Mouse (Mus musculus): ENCODE measurements around the gene Mrpl27.
"Not testable (repeated sequence)": the region's sequence is repeated elsewhere in the genome, so short reads cannot be mapped to it uniquely, and the experiment has no call there.

Mrpl27 gene

GRCm38 (mm10) chr11:94653663-94654436 lies at the start of gene Mrpl27, which contains the start of gene Eme1:
Gene Mrpl27 (plus strand): TSS chr11:94653767.
Gene Eme1 (minus strand): TSS chr11:94653964.
- peak; percentile 74 to 92 for DNase-seq (ENCODE audit: low spot score in 2 of 2)

DNA sequence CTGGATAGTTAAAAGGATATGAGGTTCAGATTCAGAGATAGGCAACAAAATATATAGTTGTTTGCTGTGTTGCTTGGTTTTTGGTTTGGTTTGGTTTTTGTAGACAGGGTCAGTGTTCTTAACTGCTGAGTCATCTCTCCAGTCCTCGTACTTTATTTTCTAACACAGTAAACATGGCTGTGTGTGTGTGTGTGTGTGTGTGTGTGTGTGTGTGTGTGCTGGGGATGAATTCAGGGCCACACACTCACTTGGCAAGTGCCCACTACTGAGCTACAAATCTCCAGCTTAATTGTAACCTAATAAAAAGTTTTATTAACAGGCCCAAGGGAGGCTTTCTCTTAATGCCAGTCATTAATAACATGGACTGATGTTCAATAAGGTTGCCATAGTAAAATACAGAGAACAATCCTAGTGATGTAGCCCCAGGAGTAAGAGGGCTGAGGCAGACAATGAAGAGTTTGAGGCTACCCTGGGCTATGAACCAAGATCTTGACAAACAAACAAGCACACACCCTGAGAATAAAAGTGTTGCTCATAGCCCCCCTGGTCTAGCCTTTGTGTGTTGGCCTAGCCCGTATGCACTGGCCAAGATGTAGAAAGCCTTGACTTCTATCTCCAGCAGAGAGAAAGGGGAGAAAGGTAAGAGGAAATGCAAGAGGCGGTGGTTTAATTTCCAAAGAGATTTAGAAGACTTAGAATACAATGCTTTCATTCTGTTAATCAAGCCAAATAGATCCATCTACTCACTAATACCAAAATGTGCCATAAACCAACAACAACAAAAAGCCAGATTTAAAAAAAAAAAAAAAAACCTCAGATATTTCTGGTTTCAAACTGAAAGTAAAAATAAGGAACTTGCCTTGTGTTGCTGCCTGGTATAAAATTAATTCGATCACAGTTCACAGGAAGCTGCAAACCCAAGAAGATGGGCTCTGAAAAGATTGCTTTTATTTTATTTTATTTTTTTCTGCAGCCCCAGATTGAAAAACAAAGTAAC lies 42.5 kb upstream of the Mrpl27 start:
- peak in 1 of 2 experiments; percentile 31 for DNase-seq (ENCODE audit: low spot score in 2 of 2)

- DNase-seq (ENCODE audit: low spot score in 2 of 2) = no peak
Measured at GRCm38 (mm10) chr11:94614603-94615002, 39.0 kb upstream of the Mrpl27 start.

- no peak for DNase-seq (ENCODE audit: low spot score in 2 of 2)
Measured at GRCm38 (mm10) chr11:94615494-94615893, 38.1 kb upstream of the Mrpl27 start.

- DNase-seq (ENCODE audit: low spot score in 2 of 2) = no peak
Measured at GRCm38 (mm10) chr11:94617646-94618045, 35.9 kb upstream of the Mrpl27 start.

- DNase-seq (ENCODE audit: low spot score in 2 of 2) = no peak
Measured at GRCm38 (mm10) chr11:94620766-94621457, 32.7 kb upstream of the Mrpl27 start.

DNA sequence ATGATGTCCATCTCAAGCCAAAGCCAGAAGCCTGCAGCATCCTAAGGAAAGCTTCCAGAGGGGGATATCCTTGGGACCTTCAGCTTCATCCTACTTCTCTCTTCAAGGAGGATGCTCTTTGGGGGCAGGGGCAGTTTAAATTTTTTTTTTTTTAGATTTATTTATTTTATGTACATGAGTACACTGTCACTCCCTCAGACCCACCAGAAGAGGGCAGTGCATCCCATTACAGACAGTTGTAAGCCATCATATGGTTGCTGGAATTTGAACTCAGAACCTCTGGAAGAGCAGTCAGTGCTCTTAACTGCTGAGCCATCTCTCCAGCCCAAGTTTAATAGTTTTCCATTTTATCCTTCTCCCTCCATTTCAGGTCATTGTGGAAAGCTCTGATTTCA lies 32.1 kb upstream of the Mrpl27 start:
- DNase-seq (ENCODE audit: low spot score in 2 of 2) = no peak

- DNase-seq (ENCODE audit: low spot score in 2 of 2) = no peak
Measured at GRCm38 (mm10) chr11:94622162-94622561, 31.4 kb upstream of the Mrpl27 start.

DNA sequence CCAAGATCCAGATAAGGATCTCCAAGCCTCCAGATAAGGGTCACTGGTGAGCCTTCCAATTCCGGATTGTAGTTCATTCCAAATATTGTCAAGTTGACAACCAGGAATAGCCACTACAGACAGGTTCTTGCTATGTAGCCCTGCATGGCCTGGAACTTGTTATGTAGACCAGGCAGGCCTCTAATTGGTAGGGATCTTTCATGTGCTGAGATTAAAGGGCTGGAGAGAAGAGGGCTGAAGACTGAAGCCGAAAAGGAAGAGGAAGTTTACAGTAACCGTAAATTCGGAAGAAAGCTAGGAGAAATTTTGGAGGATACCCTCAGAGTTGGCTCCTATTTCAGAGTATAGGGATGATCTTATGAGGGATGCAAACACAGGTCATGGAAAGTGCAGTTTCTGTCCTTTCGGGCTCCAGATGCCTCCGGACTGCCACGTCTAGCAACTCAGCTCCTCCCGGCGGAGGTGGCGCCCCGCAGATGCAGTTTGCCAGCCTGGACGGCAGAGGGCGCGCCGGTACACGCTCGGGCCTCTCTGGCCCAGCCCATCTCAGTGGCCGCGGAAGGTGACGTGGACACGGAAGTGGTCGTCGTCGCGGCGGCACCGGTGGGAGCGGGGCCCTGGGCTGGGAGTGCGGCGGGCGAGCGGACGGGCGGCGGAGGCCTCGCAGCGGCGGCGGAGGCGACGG lies 24.2 kb upstream of the Mrpl27 start, which contains the start of gene Lrrc59:
TSS of gene Lrrc59 (plus strand) at position 569 of the 685 bp plus-strand sequence.
- DNase-seq (ENCODE audit: low spot score in 2 of 2) = peak; percentile 92 to 93

GRCm38 (mm10) chr11:94629884-94630198 lies 23.7 kb upstream of the Mrpl27 start:
- no peak for DNase-seq (ENCODE audit: low spot score in 2 of 2)

- peak; percentile 45 to 61 for DNase-seq (ENCODE audit: low spot score in 2 of 2)
Measured at GRCm38 (mm10) chr11:94630199-94631011, 23.2 kb upstream of the Mrpl27 start.

DNA sequence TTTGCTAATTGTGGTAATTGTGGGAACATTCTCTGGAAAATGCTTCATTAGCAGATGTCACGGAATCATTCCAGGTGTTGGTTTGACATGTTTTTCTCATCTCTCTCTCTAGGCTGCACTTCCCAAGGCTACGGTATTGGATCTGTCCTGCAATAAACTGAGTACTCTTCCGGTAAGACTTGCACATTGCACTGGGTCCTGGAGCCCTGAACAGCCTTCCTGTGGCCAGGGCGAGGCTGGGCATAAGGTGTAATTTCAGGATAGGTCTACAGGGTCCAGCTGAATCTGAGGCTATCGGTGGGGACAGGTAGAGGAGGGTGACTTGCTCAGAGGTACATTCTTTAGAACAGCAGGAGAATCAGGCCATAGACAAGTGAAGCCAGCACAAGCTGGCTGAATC lies 21.6 kb upstream of the Mrpl27 start:
- no peak for DNase-seq (ENCODE audit: low spot score in 2 of 2)

DNA sequence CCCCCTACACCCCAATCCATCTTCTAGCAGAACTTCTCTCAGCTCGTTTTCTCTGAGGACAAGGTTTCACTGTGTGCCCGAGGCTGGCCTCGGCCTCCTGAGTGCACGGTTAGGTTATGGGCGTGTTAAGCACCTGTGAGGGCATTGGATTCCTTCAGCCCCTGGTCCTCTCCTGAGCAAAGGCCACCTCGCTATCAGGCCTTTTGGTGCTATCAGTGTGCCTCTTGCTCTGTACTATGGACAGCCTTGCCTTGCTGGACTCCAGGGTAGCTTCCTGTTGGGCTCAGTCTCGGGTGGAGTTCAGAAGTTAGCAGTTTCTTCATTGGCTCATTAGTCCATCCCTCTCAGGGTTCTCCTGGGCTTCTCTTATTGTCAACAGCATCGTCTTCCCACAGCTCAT lies 20.6 kb upstream of the Mrpl27 start:
- no peak for DNase-seq (ENCODE audit: low spot score in 2 of 2)

DNA sequence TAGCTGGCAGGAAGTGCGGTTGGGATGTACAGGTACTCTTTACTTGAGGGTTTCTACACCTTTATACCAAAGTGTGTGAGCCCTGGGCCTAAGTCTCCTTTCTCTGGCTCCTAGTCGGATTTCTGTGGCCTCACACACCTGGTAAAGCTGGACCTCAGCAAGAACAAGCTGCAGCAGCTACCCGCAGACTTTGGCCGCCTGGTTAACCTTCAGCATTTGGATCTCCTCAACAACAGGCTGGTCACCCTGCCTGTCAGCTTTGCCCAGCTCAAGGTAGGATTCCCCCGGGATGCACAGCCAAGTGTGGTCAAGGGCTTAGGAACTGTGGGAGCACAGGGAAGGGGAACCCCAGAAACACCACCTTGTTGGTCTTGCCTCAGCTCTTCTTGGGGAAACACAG lies 19.1 kb upstream of the Mrpl27 start:
- DNase-seq (ENCODE audit: low spot score in 2 of 2) = no peak

- no peak for DNase-seq (ENCODE audit: low spot score in 2 of 2)
Measured at GRCm38 (mm10) chr11:94644461-94645219, 8.9 kb upstream of the Mrpl27 start.

GRCm38 (mm10) chr11:94646457-94646856 lies 7.1 kb upstream of the Mrpl27 start:
- no peak for DNase-seq (ENCODE audit: low spot score in 2 of 2)

DNA sequence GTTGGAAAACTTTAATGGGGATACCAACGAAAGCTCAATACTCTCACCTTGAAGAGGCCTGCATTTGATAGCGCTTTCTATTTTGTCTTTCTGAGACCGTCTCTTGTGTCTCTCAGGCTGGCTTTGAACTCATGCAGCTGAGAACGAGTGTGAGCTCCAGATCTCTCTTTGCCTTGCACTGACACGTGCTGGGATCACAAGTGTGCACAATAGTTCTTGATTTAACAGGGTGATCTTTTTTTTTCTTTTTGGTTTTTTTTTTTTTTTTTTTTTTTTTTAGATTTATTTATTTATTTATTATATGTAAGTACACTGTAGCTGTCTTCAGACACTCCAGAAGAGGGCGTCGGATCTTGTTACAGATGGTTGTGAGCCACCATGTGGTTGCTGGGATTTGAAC lies 2.3 kb upstream of the Mrpl27 start:
- DNase-seq (ENCODE audit: low spot score in 2 of 2) = not testable (repeated sequence)

DNA sequence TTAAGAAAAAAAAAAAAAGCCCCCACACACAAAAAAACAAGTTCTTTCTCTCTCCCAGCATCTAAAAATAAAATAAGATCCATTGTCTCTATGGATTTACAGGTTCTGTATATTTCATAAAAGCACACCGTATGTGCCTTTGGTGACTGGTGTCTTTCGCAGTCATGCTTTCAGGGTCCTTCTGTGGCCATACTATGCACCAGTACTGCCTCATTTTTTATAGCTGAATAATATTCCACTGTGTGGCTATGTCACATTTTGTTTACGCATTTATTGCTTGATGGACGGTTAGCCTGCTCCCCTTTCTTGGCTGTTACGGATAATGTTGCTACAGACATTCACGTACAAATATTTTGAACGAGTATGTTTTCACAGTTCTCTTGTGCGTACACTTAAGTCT lies 594 bp upstream of the Mrpl27 start:
- no peak for DNase-seq (ENCODE audit: low spot score in 2 of 2)

DNA sequence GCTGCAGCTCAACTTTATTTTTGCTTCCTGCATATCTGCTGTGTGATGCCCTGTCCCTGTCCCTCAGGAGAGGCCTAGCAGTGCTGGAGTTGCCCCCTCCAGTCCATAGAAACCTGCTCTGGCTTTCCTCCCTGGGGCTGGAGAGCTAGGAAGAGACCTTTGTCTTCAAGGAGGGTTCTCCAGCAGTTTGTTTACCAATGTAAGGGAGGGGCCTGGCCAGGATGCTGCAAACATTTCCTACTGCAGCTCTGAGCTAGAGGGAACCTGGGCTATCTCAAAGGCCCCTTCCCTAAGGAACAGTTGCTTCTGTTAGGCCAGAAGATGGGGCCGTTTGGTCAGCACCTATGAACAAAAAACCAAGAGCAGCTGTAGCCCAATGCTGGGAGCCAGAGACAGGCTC lies 7.8 kb downstream of the Mrpl27 start:
- DNase-seq (ENCODE audit: low spot score in 2 of 2) = no peak

- no peak for DNase-seq (ENCODE audit: low spot score in 2 of 2)
Measured at GRCm38 (mm10) chr11:94665281-94665680, 11.7 kb downstream of the Mrpl27 start.

Data from urinary bladder, adult 18-20 months (tissue).